Mouse (Mus musculus): ENCODE results near the gene Noto. TPM values are rescaled to one million over a fixed set of nuclear protein-coding genes. Genes with fewer than 3 reads are reported as not detected.

Noto gene
- total and polyA plus RNA-seq, 3 experiments, result not detected

GRCm38 (mm10) chr6:85374734-85375114 is 49.0 kb upstream of the Noto start (continued):
- TF ChIP-seq RCOR1 (IDR thresholded peaks at IDR 0.05; ENCODE audit: low read depth, low read length), result no peak
- TF ChIP-seq POLR2AphosphoS2 (IDR thresholded peaks at IDR 0.05; ENCODE audit: low read length), result no peak

- Histone ChIP-seq H3K27me3 (ENCODE audit: control insufficient read depth in 1 of 2, insufficient read depth in 2 of 2, low read length in 2 of 2) (no peaks in the 10 kb centered on the region), H3K27ac (ENCODE audit: control insufficient read depth, low read depth, low read length) (peak overlapping the region; percentile 17; the same call in 1 of the 2 replicates), H3K79me2 (ENCODE audit: control insufficient read depth, insufficient read depth, low read length, poor library complexity) (no peaks in the 10 kb centered on the region; the same call in 1 of the 2 replicates), H3K9ac (ENCODE audit: control insufficient read depth, low read depth, low read length, poor library complexity, severe bottlenecking) (no peak overlapping the region), H3K36me3 (ENCODE audit: control insufficient read depth in 1 of 2, insufficient read depth in 2 of 2, low read length in 2 of 2) (peaks cover 0 to 26% of the 10 kb centered on the region in 2 experiments; a peak in 2 of 4 replicates), H3K4me3 (ENCODE audit: control insufficient read depth in 1 of 2, insufficient read depth in 1 of 2, low read depth in 2 of 2, low read length in 2 of 2) (no peak overlapping the region), H3K9me3 (replicated peaks; ENCODE audit: insufficient read depth, low read length) (no peaks in the 10 kb centered on the region), H3K4me1 (ENCODE audit: control insufficient read depth in 1 of 2, insufficient read depth in 2 of 2, low read length in 2 of 2) (peaks cover 11 to 44% of the 10 kb centered on the region in 2 experiments)
- DNase-seq (ENCODE audit: low read depth, low spot score), result peak; percentile 54
- TF ChIP-seq ELF1 (IDR thresholded peaks at IDR 0.05; ENCODE audit: low read depth, low read length) (no peak), MAFK (IDR thresholded peaks at IDR 0.05; ENCODE audit: borderline replicate concordance, low read depth, low read length) (peak; percentile 33; the same call in 1 of the 2 replicates), UBTF (IDR thresholded peaks at IDR 0.05; ENCODE audit: borderline replicate concordance, insufficient read depth, low read depth, low read length) (no peak), TCF12 (IDR thresholded peaks at IDR 0.05; ENCODE audit: low read depth, low read length) (peak; percentile 61), TBP (IDR thresholded peaks at IDR 0.05; ENCODE audit: low read depth, low read length) (no peak), CTCF (IDR thresholded peaks at IDR 0.05 in 2 of 3, conservative IDR thresholded peaks at IDR 0.05 in 1 of 3; ENCODE audit: control insufficient read depth in 1 of 3, insufficient read depth in 1 of 3, low read depth in 2 of 3, low read length in 3 of 3, poor library complexity in 1 of 3, severe bottlenecking in 1 of 3) (no peak), E2F4 (IDR thresholded peaks at IDR 0.05; ENCODE audit: borderline replicate concordance, low read depth, low read length) (no peak), MAX (IDR thresholded peaks at IDR 0.05; ENCODE audit: low read length) (no peak), ZMIZ1 (IDR thresholded peaks at IDR 0.05; ENCODE audit: low read depth, low read length) (no peak), NRF1 (IDR thresholded peaks at IDR 0.05; ENCODE audit: insufficient read depth, low read depth, low read length, poor library complexity, severe bottlenecking) (no peak), TAL1 (IDR thresholded peaks at IDR 0.05; ENCODE audit: low read length) (peak; percentile 37; the same call in 1 of the 2 replicates), GABPA (IDR thresholded peaks at IDR 0.05; ENCODE audit: low read depth, low read length) (no peak), USF2 (IDR thresholded peaks at IDR 0.05; ENCODE audit: borderline replicate concordance in 1 of 2, insufficient read depth in 1 of 2, low read depth in 1 of 2, low read length in 2 of 2) (no peak), KAT2A (conservative IDR thresholded peaks at IDR 0.05; ENCODE audit: low read depth, low read length) (no peak), ZKSCAN1 (IDR thresholded peaks at IDR 0.05; ENCODE audit: low read depth, low read length) (no peak), RAD21 (IDR thresholded peaks at IDR 0.05; ENCODE audit: low read depth, low read length) (no peak), MYC (IDR thresholded peaks at IDR 0.05; ENCODE audit: low read depth, low read length) (no peak), CHD1 (IDR thresholded peaks at IDR 0.05; ENCODE audit: low read depth, low read length) (no peak), BHLHE40 (IDR thresholded peaks at IDR 0.05; ENCODE audit: borderline replicate concordance, low read depth, low read length) (no peak), POLR2A (IDR thresholded peaks at IDR 0.05; ENCODE audit: control insufficient read depth in 1 of 2, insufficient read depth in 1 of 2, low read depth in 1 of 2, low read length in 2 of 2, poor library complexity in 1 of 2) (no peak), CHD2 (IDR thresholded peaks at IDR 0.05; ENCODE audit: low read length) (no peak), MXI1 (IDR thresholded peaks at IDR 0.05; ENCODE audit: low read depth, low read length) (no peak), ETS1 (IDR thresholded peaks at IDR 0.05; ENCODE audit: low read depth, low read length) (0 out of 2 replicates have a peak, but pooled peaks have one; percentile 32), ZC3H11A (IDR thresholded peaks at IDR 0.05; ENCODE audit: low read depth, low read length) (no peak), USF1 (IDR thresholded peaks at IDR 0.05; ENCODE audit: low read depth, low read length) (no peak), GATA1 (IDR thresholded peaks at IDR 0.05; ENCODE audit: low read depth, low read length) (peak; percentile 91), SMC3 (IDR thresholded peaks at IDR 0.05; ENCODE audit: low read depth, low read length) (no peak), MYB (IDR thresholded peaks at IDR 0.05; ENCODE audit: low read depth, low read length) (no peak), JUND (IDR thresholded peaks at IDR 0.05; ENCODE audit: low read depth, low read length) (no peak), MEF2A (IDR thresholded peaks at IDR 0.05; ENCODE audit: extremely low read depth, insufficient replicate concordance, low read depth, low read length, poor library complexity, severe bottlenecking) (peak; percentile 75; the same call in 1 of the 2 replicates), HCFC1 (IDR thresholded peaks at IDR 0.05; ENCODE audit: low read depth, low read length) (no peak), SIN3A (IDR thresholded peaks at IDR 0.05; ENCODE audit: low read length) (peak; percentile 18; the same call in 1 of the 2 replicates)
These were observed 46.5 kb upstream of the Noto start for GRCm38 (mm10) chr6:85377066-85377734.
